Comparison of ENCODE assay signal across 26 mouse cellular contexts in genomic region chr3:102477917-102478694, GRCm38 (mm10). TPM values are rescaled to one million over a fixed set of nuclear protein-coding genes. Genes with fewer than 3 reads are reported as not detected.
DNase-seq lines count a peak whose midpoint lies in the region; ATAC-seq lines count a peak whose summit lies in the region.
"Had no signal": no experiment of that assay in that cellular context is flagged by ENCODE, and none has a peak within 500 bp of the region (broad histone marks: within the 10 kb centered on the region; RNA-seq: fewer than 3 reads in every experiment).

No protein-coding gene starts in this region.

- 65% methylated on average over 12 of the region's 12 CpGs for WGBS in embryonic facial prominence, embryonic 13.5 days
- 87% methylated on average over 12 of the region's 12 CpGs for WGBS in hindbrain, embryonic 12.5 days

- H3K9ac ChIP-seq in embryonic facial prominence, embryonic 13.5 days: no peak overlapping the region
- H3K9ac ChIP-seq in hindbrain, embryonic 12.5 days: no peak overlapping the region
- H3K9ac ChIP-seq: liver, embryonic 15.5 days; lung, embryonic 14.5 days had no signal

- DNase-seq in heart, adult 11 months: peak; percentile 93
- DNase-seq in heart, adult 8-10 months (ENCODE audit: low spot score): no peak
- DNase-seq in Muller cell, postnatal 12 days (ENCODE audit: inconsistent ontology term): peak; percentile 66
- no peak for DNase-seq in adrenal gland, postnatal 4 days (ENCODE audit: low spot score in 2 of 2)
- DNase-seq: adrenal gland, postnatal 25 days; cerebellum, adult 18-20 months; cerebellum, postnatal 14 days; heart, postnatal 14 days; kidney, adult 8-10 months; kidney, postnatal 4 days; left cerebral cortex, postnatal 4 days; lung, embryonic 14.5 days; lung, postnatal 14 days; thymus, postnatal 4 days had no signal

- H3K9me3 ChIP-seq in embryonic facial prominence, embryonic 13.5 days: no peaks in the 10 kb centered on the region
- 0 out of 2 replicates have a peak, but pooled peaks cover 5% of the 10 kb centered on the region for H3K9me3 ChIP-seq in hindbrain, embryonic 12.5 days (replicated peaks)
- H3K9me3 ChIP-seq: G1E; liver, embryonic 15.5 days; midbrain, embryonic 10.5 days had no signal

- H3K4me3 ChIP-seq in embryonic facial prominence, embryonic 13.5 days: no peak overlapping the region
- H3K4me3 ChIP-seq in hindbrain, embryonic 12.5 days: no peak overlapping the region
- H3K4me3 ChIP-seq: erythroblast, embryonic 14.5 days; hindbrain, embryonic 10.5 days; liver, embryonic 15.5 days; midbrain, embryonic 10.5 days had no signal

- ATAC-seq in embryonic facial prominence, embryonic 13.5 days (ENCODE audit: insufficient number of reproducible peaks, insufficient read depth, low FRiP score, low TSS enrichment, low read depth): no peak
- ATAC-seq in hindbrain, embryonic 12.5 days (ENCODE audit: low FRiP score): no peak
- ATAC-seq: forebrain, embryonic 16.5 days; hindbrain, embryonic 16.5 days; midbrain, embryonic 16.5 days had no signal

- H3K4me1 ChIP-seq in embryonic facial prominence, embryonic 13.5 days: peaks cover 24% of the 10 kb centered on the region
- H3K4me1 ChIP-seq in hindbrain, embryonic 12.5 days: no peaks in the 10 kb centered on the region
- H3K4me1 ChIP-seq: liver, embryonic 15.5 days had no signal

- no peaks in the 10 kb centered on the region for H3K27me3 ChIP-seq in embryonic facial prominence, embryonic 13.5 days
- H3K27me3 ChIP-seq in hindbrain, embryonic 12.5 days: no peaks in the 10 kb centered on the region; the same call in 1 of the 2 replicates
- H3K27me3 ChIP-seq: liver, embryonic 15.5 days had no signal

- no peak overlapping the region for H3K4me2 ChIP-seq in embryonic facial prominence, embryonic 13.5 days
- no peak overlapping the region for H3K4me2 ChIP-seq in hindbrain, embryonic 12.5 days (replicated peaks)
- H3K4me2 ChIP-seq: liver, embryonic 15.5 days; lung, embryonic 14.5 days had no signal

- H3K36me3 ChIP-seq in embryonic facial prominence, embryonic 13.5 days: no peaks in the 10 kb centered on the region
- no peaks in the 10 kb centered on the region for H3K36me3 ChIP-seq in hindbrain, embryonic 12.5 days
- H3K36me3 ChIP-seq: G1E; hindbrain, embryonic 10.5 days; liver, embryonic 15.5 days; midbrain, embryonic 10.5 days had no signal

- 0 out of 2 replicates have a peak overlapping the region, but pooled peaks have one; percentile 35 for H3K27ac ChIP-seq in embryonic facial prominence, embryonic 13.5 days
- no peak overlapping the region for H3K27ac ChIP-seq in hindbrain, embryonic 12.5 days
- H3K27ac ChIP-seq: hindbrain, embryonic 10.5 days; kidney, postnatal 0 days; liver, embryonic 15.5 days; midbrain, embryonic 10.5 days had no signal

RNA-seq across cellular contexts. Expression of gene Ngf, which starts 8.4 kb away (rescaled TPM):
- 1 to 10 TPM; 4.2 to 7.9 (median 6.4) TPM for total RNA-seq in heart, adult 8-10 months (2022)
- 10.9 and 12.4 TPM in 2 replicates for polyA plus RNA-seq in embryonic facial prominence, embryonic 13.5 days (2015; fragmentation: Nextera tagmentation; extraction: Ambion mirVana)
- 1 to 10 TPM; 1.9 to 2.7 TPM for total RNA-seq in adrenal gland, postnatal 4 days (2021)
- polyA plus RNA-seq in hindbrain, embryonic 12.5 days (2016; fragmentation: Nextera tagmentation; extraction: Ambion mirVana): 1.6 and 2.5 TPM in 2 replicates
- total RNA-seq: neutrophil, adult 5-6 weeks had no signal
- polyA plus RNA-seq: erythroblast, embryonic 14.5 days; G1E had no signal

Comparison
In these comparisons a context has a peak if more than half of its experiments do, and no peak if none do; other contexts are left out.
1. DNase-seq: peak in heart, adult 11 months (single experiment) and Muller cell, postnatal 12 days (single experiment); none in heart, adult 8-10 months (single experiment) and adrenal gland, postnatal 4 days (0 of 2).